Comparison of ENCODE assay signal across 8 mouse cellular contexts in genomic region chr16:31662556-31663378, GRCm38 (mm10). TPM values are rescaled to one million over a fixed set of nuclear protein-coding genes. Genes with fewer than 3 reads are reported as not detected.
DNase-seq lines count a peak whose midpoint lies in the region; ATAC-seq and TF ChIP-seq lines count a peak whose summit lies in the region.

No protein-coding gene starts in this region.

- H3K27ac ChIP-seq in heart, embryonic 12.5 days (ENCODE audit: poor library complexity, severe bottlenecking): peak overlapping the region; percentile 96
- H3K27ac ChIP-seq in hindbrain, embryonic 11.5 days (ENCODE audit: low read depth, low read length): 0 out of 2 replicates have a peak overlapping the region, but pooled peaks have one; percentile 93
- no peak overlapping the region for H3K27ac ChIP-seq in midbrain, embryonic 12.5 days (replicated peaks)

- peaks cover 22% of the 10 kb centered on the region for H3K4me1 ChIP-seq in heart, embryonic 12.5 days (replicated peaks)
- peaks cover 40% of the 10 kb centered on the region for H3K4me1 ChIP-seq in G1E (ENCODE audit: insufficient read depth, low read depth, low read length)
- no peaks in the 10 kb centered on the region for H3K4me1 ChIP-seq in hindbrain, embryonic 11.5 days (replicated peaks; ENCODE audit: control insufficient read depth, insufficient read depth, low read length)
- peaks cover 19% of the 10 kb centered on the region for H3K4me1 ChIP-seq in midbrain, embryonic 12.5 days

- no peak for TF ChIP-seq CTCF in G1E (IDR thresholded peaks at IDR 0.05; ENCODE audit: low read depth, low read length)

- peaks cover 13% of the 10 kb centered on the region for H3K36me3 ChIP-seq in heart, embryonic 12.5 days
- H3K36me3 ChIP-seq in G1E (replicated peaks): peaks cover 13% of the 10 kb centered on the region
- no peaks in the 10 kb centered on the region for H3K36me3 ChIP-seq in hindbrain, embryonic 11.5 days (ENCODE audit: control insufficient read depth, insufficient read depth, low read length)
- peaks cover 15% of the 10 kb centered on the region for H3K36me3 ChIP-seq in midbrain, embryonic 12.5 days

- H3K27me3 ChIP-seq in heart, embryonic 12.5 days (replicated peaks): no peaks in the 10 kb centered on the region
- H3K27me3 ChIP-seq in G1E (ENCODE audit: insufficient read depth, low read length): peaks cover 26% of the 10 kb centered on the region
- no peaks in the 10 kb centered on the region for H3K27me3 ChIP-seq in hindbrain, embryonic 11.5 days (ENCODE audit: control insufficient read depth, insufficient read depth, low read length)
- H3K27me3 ChIP-seq in midbrain, embryonic 12.5 days: peaks cover 12% of the 10 kb centered on the region

- 11% methylated on average over 22 of the region's 22 CpGs for WGBS in heart, embryonic 12.5 days
- WGBS in hindbrain, embryonic 11.5 days: 12% methylated on average over 22 of the region's 22 CpGs
- WGBS in midbrain, embryonic 12.5 days: 13% methylated on average over 22 of the region's 22 CpGs

- peak overlapping the region; percentile 82 for H3K4me3 ChIP-seq in heart, embryonic 12.5 days
- peak overlapping the region; percentile 85 for H3K4me3 ChIP-seq in G1E (ENCODE audit: low read depth, low read length)
- peak overlapping the region; percentile 78 for H3K4me3 ChIP-seq in hindbrain, embryonic 11.5 days (ENCODE audit: low read depth, low read length)
- peak overlapping the region; percentile 94 for H3K4me3 ChIP-seq in midbrain, embryonic 12.5 days

- H3K4me2 ChIP-seq in heart, embryonic 12.5 days: peak overlapping the region; percentile 96
- H3K4me2 ChIP-seq in hindbrain, embryonic 11.5 days (replicated peaks; ENCODE audit: low read depth, low read length): peak overlapping the region; percentile 73
- peak overlapping the region; percentile 79 for H3K4me2 ChIP-seq in midbrain, embryonic 12.5 days (replicated peaks)

- ATAC-seq in heart, embryonic 12.5 days (ENCODE audit: insufficient number of reproducible peaks, low FRiP score): peak; percentile 23; the same call in 1 of the 2 replicates
- no peak for ATAC-seq in G1E (ENCODE audit: extremely low read depth, insufficient number of reproducible peaks, low FRiP score, poor library complexity, severe bottlenecking)
- ATAC-seq in hindbrain, embryonic 11.5 days (ENCODE audit: low FRiP score): no peak
- ATAC-seq in midbrain, embryonic 12.5 days (ENCODE audit: low FRiP score, low read depth): no peak

- H3K9me3 ChIP-seq in heart, embryonic 12.5 days (replicated peaks): no peaks in the 10 kb centered on the region
- H3K9me3 ChIP-seq in G1E (replicated peaks): no peaks in the 10 kb centered on the region
- H3K9me3 ChIP-seq in hindbrain, embryonic 11.5 days (ENCODE audit: control insufficient read depth, low read length): no peaks in the 10 kb centered on the region
- no peaks in the 10 kb centered on the region for H3K9me3 ChIP-seq in midbrain, embryonic 12.5 days

- no peak for DNase-seq in heart, postnatal 36 days
- DNase-seq in G1E (ENCODE audit: low spot score): no peak
- DNase-seq in hindbrain, embryonic 11.5 days (ENCODE audit: low spot score): peak; percentile 23
- no peak for DNase-seq in right cerebral cortex, postnatal 36 days (ENCODE audit: low spot score in 2 of 2)
- no peak for DNase-seq in urinary bladder, adult 2 months (ENCODE audit: low spot score)
- DNase-seq in MN1 (ENCODE audit: low spot score): no peak

- H3K9ac ChIP-seq in heart, embryonic 12.5 days: peak overlapping the region; percentile 90
- peak overlapping the region; percentile 91 for H3K9ac ChIP-seq in hindbrain, embryonic 11.5 days (ENCODE audit: low read depth, low read length)
- peak overlapping the region; percentile 85 for H3K9ac ChIP-seq in midbrain, embryonic 12.5 days (replicated peaks)

- intact Hi-C loops in heart, postnatal 36 days (cut with DNase I): no loop called here

RNA-seq across cellular contexts. Expression of gene Dlg1, which starts 0.5 kb away (rescaled TPM):
- polyA plus RNA-seq in heart, embryonic 12.5 days (2016; fragmentation: Nextera tagmentation; extraction: Ambion mirVana): 21.9 and 24.4 TPM in 2 replicates
- total RNA-seq in heart, postnatal 36 days (2021): 10 to 100 TPM; 51.8 to 53.4 TPM
- 62.6 and 109 TPM in 2 replicates for total RNA-seq in G1E (2014; fragmentation: Nextera tagmentation)
- 47.9 and 60.7 TPM in 2 replicates for total RNA-seq in G1E (2017)
- 11.2 and 12.5 TPM in 2 replicates for polyA plus RNA-seq in G1E (2012)
- 20.6 and 26.4 TPM in 2 replicates for polyA plus RNA-seq in hindbrain, embryonic 11.5 days (2014; fragmentation: Nextera tagmentation; extraction: Ambion mirVana)
- 24.0 and 24.7 TPM in 2 replicates for polyA plus RNA-seq in midbrain, embryonic 12.5 days (2016; fragmentation: Nextera tagmentation; extraction: Ambion mirVana)
- polyA plus RNA-seq in urinary bladder, adult 2 months (2012; rRNA removed): 68.4 and 72.6 TPM in 2 replicates
